Mouse (Mus musculus) thymus, postnatal 25 days (tissue): ENCODE results near the gene Itsn2.
"Not testable (repeated sequence)": the region's sequence is repeated elsewhere in the genome, so short reads cannot be mapped to it uniquely, and the experiment has no call there.

ENCODE experiments used
- DNase-seq: peaks from one replicate; pipeline ENCODE4 v3.0.0; 2022

The Itsn2 gene

GRCm38 (mm10) chr12:4598666-4599428, 6.4 kb downstream of the Itsn2 start:
- DNase-seq = no peak

DNA sequence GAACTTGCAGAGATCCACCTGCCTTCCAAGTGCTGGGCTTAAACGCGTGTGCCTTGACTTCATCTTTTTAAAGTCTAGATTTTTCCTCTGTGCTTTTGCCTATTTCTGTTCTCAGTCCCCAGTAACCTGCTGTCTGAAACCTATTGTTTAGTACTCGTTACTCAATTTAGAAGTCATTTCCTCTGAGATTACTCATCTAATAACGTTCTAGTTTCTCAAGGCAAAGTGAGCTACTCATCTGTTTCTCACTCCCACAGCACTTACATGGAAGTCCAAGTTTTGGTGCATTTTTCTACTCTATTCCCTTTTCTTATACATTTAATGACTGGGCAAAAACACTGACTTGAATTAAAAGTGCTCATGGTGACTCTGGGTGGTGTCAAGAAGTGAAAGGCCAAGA, 7.3 kb downstream of the Itsn2 start:
- no peak for DNase-seq

DNA sequence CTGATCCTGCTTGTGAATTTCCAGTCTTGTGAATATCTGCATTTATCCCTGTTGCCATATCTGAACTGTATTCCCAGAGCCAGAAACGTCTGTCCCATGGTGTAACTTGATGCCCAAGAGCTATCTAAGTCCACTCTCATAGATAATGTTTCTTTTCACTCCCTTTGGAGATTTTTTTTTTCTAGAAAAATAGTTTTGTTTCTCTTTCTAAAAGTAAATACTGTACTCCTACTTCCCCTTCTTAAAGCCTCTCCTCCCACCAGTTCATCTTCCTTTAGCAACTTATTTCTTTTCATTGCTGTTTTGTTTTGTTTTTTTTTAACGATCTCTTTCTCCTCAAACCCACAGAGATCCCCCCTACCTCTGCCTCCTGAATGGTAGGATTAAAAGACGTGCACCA, 14.2 kb downstream of the Itsn2 start:
- DNase-seq = no peak

DNA sequence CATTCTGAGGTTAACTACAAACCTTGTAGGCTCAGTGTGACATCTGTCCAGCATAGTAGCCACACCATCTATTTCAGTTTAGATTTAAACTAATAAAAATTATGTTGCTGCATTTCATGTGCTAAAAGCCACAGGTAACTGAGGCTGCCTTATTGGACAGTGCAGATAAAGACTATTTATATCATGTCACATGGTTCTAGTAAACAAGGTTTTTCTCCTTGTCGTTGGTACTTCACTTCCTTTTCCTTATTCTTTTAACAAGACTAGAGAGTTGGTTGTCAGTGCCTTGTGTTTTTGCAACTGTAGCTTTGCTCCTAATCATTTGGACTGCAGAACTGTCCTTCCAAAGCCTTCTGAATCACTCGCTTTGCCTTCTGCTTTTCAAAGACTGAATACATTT, 22.3 kb downstream of the Itsn2 start:
- DNase-seq = no peak

- peak; percentile 12 for DNase-seq
Observed at GRCm38 (mm10) chr12:4624201-4624600, 31.8 kb downstream of the Itsn2 start.

DNA sequence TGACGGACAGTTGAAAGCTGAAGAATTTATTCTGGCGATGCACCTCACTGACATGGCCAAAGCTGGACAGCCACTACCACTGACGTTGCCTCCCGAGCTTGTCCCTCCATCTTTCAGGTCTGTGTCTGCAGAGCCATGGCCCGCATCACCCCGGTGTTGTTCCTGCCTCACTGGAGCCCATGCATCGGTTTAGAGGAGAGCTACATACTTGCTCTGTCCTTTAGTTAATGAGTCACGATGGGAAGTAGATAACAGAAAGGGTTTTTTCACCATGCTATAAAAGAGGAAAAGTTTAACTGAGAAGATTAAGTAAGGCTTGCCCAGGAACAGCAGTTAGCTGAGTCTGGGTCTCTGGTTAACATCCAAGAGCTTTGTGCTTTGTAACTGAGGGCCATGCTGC, 40.5 kb downstream of the Itsn2 start:
- no peak for DNase-seq

DNA sequence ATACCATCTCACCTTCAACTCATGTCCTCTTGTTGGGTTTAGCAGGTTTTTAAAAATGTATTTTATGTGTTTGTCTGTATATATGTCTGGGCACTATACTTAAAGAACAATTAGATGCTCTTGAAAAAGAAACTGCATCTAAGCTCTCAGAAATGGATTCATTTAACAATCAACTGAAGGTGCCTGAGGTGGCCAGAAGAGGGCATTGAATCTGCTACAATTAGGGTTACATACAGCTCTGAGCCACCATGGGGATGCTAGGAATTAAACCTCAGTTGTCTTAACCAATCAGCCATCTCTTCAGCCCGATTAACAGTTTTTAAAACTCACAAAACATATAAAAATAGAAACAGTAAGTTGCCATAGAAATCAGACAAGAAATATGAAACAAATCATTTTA, 46.0 kb downstream of the Itsn2 start:
- peak; percentile 10 for DNase-seq

GRCm38 (mm10) chr12:4640737-4641136, 48.3 kb downstream of the Itsn2 start:
- no peak for DNase-seq

- no peak for DNase-seq
Observed at GRCm38 (mm10) chr12:4656813-4657212, 64.4 kb downstream of the Itsn2 start.

- peak; percentile 8 for DNase-seq
Observed at GRCm38 (mm10) chr12:4664929-4665674, 72.7 kb downstream of the Itsn2 start.

DNA sequence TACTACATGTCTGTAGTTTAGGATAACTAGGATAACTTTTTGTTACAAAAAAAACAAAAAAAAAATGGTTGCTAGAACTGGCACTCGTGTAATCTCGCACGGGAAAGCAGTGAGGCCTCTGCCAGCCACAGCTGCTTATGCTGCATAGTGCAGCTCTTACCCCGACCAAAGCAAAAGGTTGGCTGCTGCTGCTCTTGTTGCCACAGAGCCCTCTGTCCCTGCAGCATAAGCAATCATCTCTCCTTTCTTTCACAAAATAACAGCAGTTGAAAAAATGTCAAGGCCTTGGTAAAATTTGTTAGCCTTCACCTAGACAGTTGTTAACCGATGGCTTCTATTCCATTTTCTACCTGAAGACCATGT, 73.2 kb downstream of the Itsn2 start:
- DNase-seq = no peak

GRCm38 (mm10) chr12:4676336-4676735, 83.9 kb downstream of the Itsn2 start:
- DNase-seq = no peak

GRCm38 (mm10) chr12:4679971-4680370, 87.5 kb downstream of the Itsn2 start:
- no peak for DNase-seq

DNA sequence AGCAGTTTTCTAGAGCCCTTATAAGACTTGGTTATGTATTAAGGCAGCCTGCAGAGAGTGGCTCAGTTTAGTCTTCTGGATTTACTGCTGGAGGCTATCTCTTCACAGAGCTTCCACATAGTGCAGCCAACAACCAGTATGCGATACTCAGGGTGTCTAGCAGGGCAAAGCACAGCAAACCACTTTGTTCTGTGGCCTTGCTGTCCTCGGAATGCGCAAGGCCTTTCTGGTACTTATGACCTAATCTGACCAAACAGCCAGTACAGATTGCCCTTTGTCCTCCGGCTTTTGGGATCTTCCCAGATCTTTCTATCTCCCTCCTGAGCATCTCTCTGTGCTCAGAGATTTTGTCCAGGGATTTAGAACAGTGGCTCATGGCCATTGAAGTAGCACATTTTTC, 93.0 kb downstream of the Itsn2 start:
- no peak for DNase-seq

DNA sequence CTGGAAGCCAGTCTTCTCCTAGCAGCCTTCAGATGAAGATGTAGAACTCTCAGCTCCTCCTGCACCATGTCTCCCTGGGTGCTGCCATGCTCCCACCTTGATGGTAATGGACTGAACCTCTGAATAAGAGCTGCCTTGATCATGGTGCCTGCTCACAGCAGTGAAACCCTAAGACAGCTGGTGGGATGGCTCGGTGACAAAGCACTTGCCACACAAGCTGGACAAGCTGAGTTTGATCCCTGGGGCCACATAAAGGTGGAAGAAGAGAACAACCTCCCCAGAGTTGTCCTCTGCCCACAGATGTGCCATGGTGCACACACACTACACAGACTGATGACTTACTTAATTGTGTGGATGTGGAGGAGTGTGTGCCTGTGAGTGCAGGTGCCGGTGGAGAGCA, 95.9 kb downstream of the Itsn2 start:
- no peak for DNase-seq

GRCm38 (mm10) chr12:4689341-4689740, 96.9 kb downstream of the Itsn2 start:
- DNase-seq = no peak

- DNase-seq = no peak
Observed at GRCm38 (mm10) chr12:4691193-4691592, 98.8 kb downstream of the Itsn2 start.

GRCm38 (mm10) chr12:4694534-4694933, 102.1 kb downstream of the Itsn2 start:
- DNase-seq = no peak

- DNase-seq = not testable (repeated sequence)
Observed at GRCm38 (mm10) chr12:4705626-4706025, 113.2 kb downstream of the Itsn2 start.

- DNase-seq = no peak
Observed at GRCm38 (mm10) chr12:4706175-4706574, 113.7 kb downstream of the Itsn2 start.

DNA sequence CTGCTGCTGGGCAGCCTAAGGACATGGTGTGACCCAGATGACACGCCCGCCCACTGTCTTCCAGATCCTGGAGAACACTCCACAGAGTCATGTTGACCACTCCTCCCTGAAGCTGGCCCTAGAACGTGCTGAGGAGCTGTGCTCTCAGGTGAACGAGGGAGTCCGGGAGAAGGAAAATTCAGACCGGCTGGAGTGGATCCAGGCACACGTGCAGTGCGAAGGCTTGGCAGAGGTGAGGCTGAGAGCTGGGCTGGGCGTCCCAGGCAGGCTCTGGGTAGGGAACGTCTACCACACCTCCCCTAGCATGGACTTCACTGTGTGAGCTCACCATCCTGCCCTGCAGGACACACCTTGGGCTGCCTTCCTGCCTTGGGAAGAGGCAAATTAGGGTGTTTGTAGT, 114.5 kb downstream of the Itsn2 start:
- no peak for DNase-seq

- DNase-seq = peak; percentile 27
Observed at GRCm38 (mm10) chr12:4707488-4708017, 115.1 kb downstream of the Itsn2 start.

DNA sequence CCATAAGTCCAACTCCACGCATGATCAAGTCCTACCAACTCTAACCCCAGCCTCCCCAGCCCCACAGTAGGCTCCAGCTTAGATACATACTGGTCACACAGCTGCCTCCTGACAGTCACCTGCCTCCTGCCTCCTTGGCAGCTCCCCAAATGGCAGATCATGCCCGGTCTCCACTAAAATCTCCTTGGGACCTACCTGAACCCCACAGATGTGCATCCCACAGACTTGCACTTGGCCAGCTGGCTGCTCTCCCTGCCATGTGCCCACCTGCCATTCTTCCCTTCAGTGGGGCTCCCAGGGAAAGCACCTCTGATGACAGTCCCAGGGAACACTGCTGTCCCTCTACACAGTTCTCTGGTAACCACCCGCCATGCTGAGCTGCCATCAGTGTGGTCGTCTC, 115.9 kb downstream of the Itsn2 start:
- DNase-seq = no peak

DNA sequence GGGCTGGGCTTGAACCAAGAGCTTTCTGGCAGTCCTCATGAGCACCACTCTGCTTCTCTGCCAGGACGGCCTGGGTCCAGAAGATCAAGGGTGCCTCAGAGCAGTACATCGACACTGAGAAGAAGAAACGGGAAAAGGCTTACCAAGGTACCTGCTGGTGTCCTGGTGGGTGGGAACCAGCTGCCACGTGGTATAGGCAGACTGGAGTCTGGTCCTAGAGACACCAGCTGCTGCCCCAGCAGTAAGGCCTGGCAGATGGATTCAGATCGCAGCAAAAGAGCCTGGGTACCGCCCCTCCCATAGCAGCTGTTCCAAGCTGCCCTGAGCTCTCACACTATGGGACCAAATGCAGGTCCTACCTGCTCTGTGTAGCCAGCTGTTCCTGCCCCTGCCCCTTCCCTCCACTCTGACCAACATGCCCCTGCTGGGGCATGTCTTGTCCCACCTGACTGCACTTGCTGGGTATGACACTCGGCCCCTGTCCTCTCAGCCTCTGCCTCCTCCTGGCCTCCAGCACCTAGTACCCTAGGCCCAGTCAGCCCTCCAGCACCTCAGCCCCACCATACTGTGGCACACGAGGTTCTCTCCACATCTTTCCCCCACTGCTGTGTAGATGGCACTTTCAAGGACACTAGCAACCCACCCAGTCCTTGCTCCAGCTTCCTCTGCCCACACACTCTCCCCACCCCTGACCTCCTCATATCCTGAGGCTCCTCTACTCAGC, 116.6 kb downstream of the Itsn2 start:
- DNase-seq = no peak
